Mouse (Mus musculus) stomach, embryonic 16.5 days (tissue): ENCODE measurements at regions not wholly inside any gene's neighbourhood (a gene's known extent, or its start where the extent isn't known, plus 50 kb on each side); places are given as distances from the start of the nearest gene placed in this dataset.

Experiments used
- ATAC-seq: fragments of 200-750 bp; cut with Nextera tagmentation; 2 replicates; pipeline ENCODE4 v1.8.0; 2017; ENCODE audit warnings: moderate number of reproducible peaks, moderate TSS enrichment; ENCODE audit not compliant: insufficient read depth, low FRiP score
- H3K27ac ChIP-seq: fragments of 300-500 bp; sonication (generic); 2 replicates; pipeline ENCODE4 v1.5.1; 2014; ENCODE audit warnings: low read length
- H3K27me3 ChIP-seq: fragments of 300-500 bp; sonication (generic); 2 replicates; pipeline ENCODE4 v1.6.1; 2014; ENCODE audit warnings: low read length, control low read depth, mixed read lengths; ENCODE audit not compliant: control insufficient read depth, insufficient read depth
- H3K36me3 ChIP-seq: fragments of 300-500 bp; sonication (generic); 2 replicates; pipeline ENCODE4 v1.6.1; 2014; ENCODE audit warnings: low read length; ENCODE audit not compliant: control insufficient read depth, insufficient read depth
- H3K4me1 ChIP-seq: fragments of 300-500 bp; sonication (generic); 2 replicates; pipeline ENCODE4 v1.6.1; 2014; ENCODE audit warnings: low read length, control low read depth, mixed read lengths; ENCODE audit not compliant: control insufficient read depth, insufficient read depth
- H3K4me2 ChIP-seq: fragments of 300-500 bp; sonication (generic); 2 replicates; pipeline ENCODE4 v1.6.1; 2014; ENCODE audit warnings: low read depth, low read length, mixed read lengths
- H3K4me3 ChIP-seq: fragments of 300-500 bp; sonication (generic); replicated peaks from 2 replicates; pipeline ENCODE4 v1.5.1; 2014; ENCODE audit warnings: mild to moderate bottlenecking, low read length
- H3K9ac ChIP-seq: fragments of 300-500 bp; sonication (generic); 2 replicates; pipeline ENCODE4 v1.6.1; 2014; ENCODE audit warnings: low read length
- H3K9me3 ChIP-seq: fragments of 300-500 bp; sonication (generic); replicated peaks from 2 replicates; pipeline ENCODE4 v1.6.1; 2016; ENCODE audit warnings: low read length, control low read depth; ENCODE audit not compliant: control insufficient read depth
- WGBS: fragments of 180-500 bp; shearing (Covaris S2); extraction: QIAGEN DNeasy Blood & Tissue Kit; methylation state at CpG from one replicate; pipeline ENCODE4 v1.1.7; 2014; 5-methylcytosine and 5-hydroxymethylcytosine counted together

DNA sequence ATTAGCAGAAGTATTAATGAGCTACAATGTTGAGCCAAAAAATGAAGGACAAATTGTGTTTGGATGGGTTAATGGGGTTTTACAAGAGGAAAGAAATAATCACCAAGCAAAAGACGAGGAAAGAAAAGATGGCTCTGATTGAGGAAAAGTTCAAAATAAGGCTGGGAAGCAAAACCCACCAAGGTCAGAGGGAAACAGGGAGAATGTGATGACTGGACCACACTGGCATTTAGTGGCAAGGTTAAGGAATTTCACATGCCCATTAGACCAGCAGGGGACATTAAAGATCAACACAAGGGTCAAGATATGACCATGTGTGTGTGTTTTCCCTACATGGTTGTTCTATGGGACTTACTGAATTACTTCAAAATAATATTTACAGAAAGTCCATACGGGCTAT is 734.7 kb downstream of the Ntrk3 start:
- H3K36me3 ChIP-seq, result no peaks in the 10 kb centered on the region
- H3K4me2 ChIP-seq, result no peak overlapping the region
- no peak overlapping the region for H3K4me3 ChIP-seq
- H3K4me1 ChIP-seq, result no peaks in the 10 kb centered on the region
- no peak overlapping the region for H3K9ac ChIP-seq
- no peak for ATAC-seq
- H3K27me3 ChIP-seq, result no peaks in the 10 kb centered on the region
- no peaks in the 10 kb centered on the region for H3K9me3 ChIP-seq
- no peak overlapping the region for H3K27ac ChIP-seq
- WGBS, result 64% methylated on average over 2 of the region's 2 CpGs

DNA sequence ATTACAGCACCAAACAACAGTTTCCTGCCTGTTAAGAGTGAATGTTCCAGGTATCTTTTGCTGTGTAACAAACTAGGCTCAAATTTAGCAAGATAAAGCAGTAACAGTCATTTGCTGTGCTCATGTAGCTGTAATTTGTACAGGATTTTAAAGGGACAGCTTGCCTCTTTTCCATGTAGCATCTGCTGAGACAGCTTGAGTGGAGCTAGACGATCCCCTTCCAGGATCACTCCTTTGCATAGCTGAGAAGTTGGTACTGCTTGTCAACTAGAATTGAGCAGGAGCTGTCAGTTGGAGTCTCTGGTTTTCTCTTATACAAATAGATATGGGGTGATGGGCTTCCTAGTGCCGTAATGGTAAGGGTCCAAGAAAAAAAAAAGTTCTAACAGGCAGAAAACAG is 744.0 kb downstream of the Ntrk3 start:
- WGBS, result 65% methylated on average over 2 of the region's 2 CpGs
- Histone ChIP-seq H3K4me2 (no peak overlapping the region), H3K9ac (no peak overlapping the region), H3K4me1 (no peaks in the 10 kb centered on the region), H3K27me3 (no peaks in the 10 kb centered on the region), H3K36me3 (no peaks in the 10 kb centered on the region), H3K4me3 (no peak overlapping the region), H3K9me3 (no peaks in the 10 kb centered on the region), H3K27ac (no peak overlapping the region)
- ATAC-seq, result no peak

DNA sequence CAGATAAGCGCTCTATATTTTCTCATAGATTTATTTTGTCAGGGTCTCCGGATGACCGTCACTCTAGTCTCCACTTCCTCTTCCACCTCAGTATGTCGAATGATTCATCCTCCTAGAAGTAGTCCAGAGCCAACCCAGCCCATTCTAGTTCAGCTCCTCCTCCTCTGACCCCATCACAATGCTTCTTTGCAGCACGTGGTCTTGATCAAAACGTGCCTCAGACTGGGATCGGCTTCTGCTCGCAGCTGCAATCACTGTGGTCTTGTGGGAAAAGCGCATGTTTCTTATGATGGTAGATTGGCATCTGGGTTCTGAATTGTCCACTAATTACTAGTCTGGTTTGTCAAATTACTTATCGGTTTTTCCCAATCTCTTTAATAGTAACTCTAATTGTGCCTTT is 747.7 kb downstream of the Ntrk3 start:
- no peak for ATAC-seq
- Histone ChIP-seq H3K9ac (no peak overlapping the region), H3K4me2 (no peak overlapping the region), H3K36me3 (no peaks in the 10 kb centered on the region), H3K27me3 (no peaks in the 10 kb centered on the region), H3K9me3 (no peaks in the 10 kb centered on the region), H3K4me3 (no peak overlapping the region), H3K4me1 (no peaks in the 10 kb centered on the region), H3K27ac (no peak overlapping the region)
- WGBS, result 61% methylated on average over 10 of the region's 10 CpGs

DNA sequence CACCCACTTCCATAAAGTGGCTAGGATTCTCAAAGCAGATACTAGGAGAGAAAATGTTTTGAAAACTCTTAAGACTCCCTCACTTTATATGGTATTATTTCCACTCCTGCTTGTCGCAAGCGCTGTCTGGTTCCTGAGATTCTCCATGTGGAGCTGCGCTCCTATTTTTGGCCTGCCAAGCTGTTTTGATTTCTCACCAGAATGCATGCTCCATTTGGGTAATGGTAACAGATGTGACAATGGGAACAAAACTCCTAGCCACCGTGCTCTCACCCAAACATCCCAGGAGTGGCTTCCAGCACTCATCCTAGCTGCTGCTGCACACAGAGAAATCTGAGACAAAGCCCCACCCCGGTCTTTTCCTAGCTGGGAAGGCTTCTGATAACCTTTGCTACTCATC is 749.6 kb downstream of the Ntrk3 start:
- H3K27me3 ChIP-seq, result no peaks in the 10 kb centered on the region
- H3K4me3 ChIP-seq, result no peak overlapping the region
- no peaks in the 10 kb centered on the region for H3K9me3 ChIP-seq
- no peak for ATAC-seq
- H3K36me3 ChIP-seq, result no peaks in the 10 kb centered on the region
- no peak overlapping the region for H3K4me2 ChIP-seq
- WGBS, result 36% methylated on average over 5 of the region's 5 CpGs
- no peaks in the 10 kb centered on the region for H3K4me1 ChIP-seq
- no peak overlapping the region for H3K9ac ChIP-seq
- no peak overlapping the region for H3K27ac ChIP-seq

DNA sequence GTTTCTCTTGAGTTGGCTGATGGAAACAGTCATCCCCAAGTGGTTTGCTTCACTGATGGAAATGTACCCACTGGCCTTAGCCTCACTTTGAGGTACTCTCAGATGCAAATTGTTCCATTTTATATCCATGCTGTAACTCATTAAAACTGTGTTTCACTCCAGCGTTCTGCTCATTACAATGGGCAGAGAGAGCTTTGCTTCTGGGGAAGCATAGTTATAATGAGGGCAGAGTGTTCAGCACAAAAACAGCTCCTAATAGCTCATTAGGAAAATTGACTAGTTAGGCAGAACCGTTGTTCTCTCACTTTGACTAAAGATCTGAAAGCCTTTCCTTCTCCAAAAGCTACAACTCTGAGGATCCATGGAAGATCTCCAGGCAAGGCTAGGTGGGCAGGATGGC is 771.2 kb downstream of the Ntrk3 start:
- 78% methylated on average over 2 of the region's 2 CpGs for whole genome bisulfite sequencing
- ATAC-seq, result no peak
- no peaks in the 10 kb centered on the region for H3K9me3 ChIP-seq

DNA sequence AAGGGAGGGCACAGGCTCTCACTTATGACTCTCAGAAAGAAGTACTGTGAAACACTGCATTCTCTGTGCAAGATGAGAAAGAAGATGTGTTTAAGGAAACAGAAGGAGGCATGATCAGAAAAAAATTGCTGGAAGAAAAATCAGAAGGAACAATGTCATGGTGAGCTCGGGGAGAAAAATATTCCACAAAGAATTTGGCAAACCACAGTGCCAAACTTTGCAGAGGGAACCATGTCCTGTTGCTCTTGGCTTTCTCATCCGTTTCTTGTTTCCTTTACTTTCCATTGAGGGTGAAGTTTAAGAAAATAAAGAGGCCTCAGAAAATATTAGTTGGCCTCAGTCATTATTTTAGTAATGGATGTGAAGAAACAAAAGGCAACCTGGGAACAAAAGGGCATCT is 804.4 kb downstream of the Ntrk3 start:
- no peak overlapping the region for H3K4me2 ChIP-seq
- no peaks in the 10 kb centered on the region for H3K9me3 ChIP-seq
- H3K4me3 ChIP-seq, result no peak overlapping the region
- H3K27me3 ChIP-seq, result no peaks in the 10 kb centered on the region
- ATAC-seq, result no peak
- no peaks in the 10 kb centered on the region for H3K36me3 ChIP-seq
- no peak overlapping the region for H3K9ac ChIP-seq
- no peaks in the 10 kb centered on the region for H3K4me1 ChIP-seq
- H3K27ac ChIP-seq, result no peak overlapping the region
- 45% methylated on average over 2 of the region's 2 CpGs for WGBS

More for the DNA sequence above, 771.2 kb downstream of the Ntrk3 start:
- H3K4me2 ChIP-seq, result no peak overlapping the region
- no peaks in the 10 kb centered on the region for H3K4me1 ChIP-seq
- no peak overlapping the region for H3K4me3 ChIP-seq
- H3K27me3 ChIP-seq, result no peaks in the 10 kb centered on the region
- H3K27ac ChIP-seq, result no peak overlapping the region
- H3K9ac ChIP-seq, result no peak overlapping the region
- H3K36me3 ChIP-seq, result no peaks in the 10 kb centered on the region

DNA sequence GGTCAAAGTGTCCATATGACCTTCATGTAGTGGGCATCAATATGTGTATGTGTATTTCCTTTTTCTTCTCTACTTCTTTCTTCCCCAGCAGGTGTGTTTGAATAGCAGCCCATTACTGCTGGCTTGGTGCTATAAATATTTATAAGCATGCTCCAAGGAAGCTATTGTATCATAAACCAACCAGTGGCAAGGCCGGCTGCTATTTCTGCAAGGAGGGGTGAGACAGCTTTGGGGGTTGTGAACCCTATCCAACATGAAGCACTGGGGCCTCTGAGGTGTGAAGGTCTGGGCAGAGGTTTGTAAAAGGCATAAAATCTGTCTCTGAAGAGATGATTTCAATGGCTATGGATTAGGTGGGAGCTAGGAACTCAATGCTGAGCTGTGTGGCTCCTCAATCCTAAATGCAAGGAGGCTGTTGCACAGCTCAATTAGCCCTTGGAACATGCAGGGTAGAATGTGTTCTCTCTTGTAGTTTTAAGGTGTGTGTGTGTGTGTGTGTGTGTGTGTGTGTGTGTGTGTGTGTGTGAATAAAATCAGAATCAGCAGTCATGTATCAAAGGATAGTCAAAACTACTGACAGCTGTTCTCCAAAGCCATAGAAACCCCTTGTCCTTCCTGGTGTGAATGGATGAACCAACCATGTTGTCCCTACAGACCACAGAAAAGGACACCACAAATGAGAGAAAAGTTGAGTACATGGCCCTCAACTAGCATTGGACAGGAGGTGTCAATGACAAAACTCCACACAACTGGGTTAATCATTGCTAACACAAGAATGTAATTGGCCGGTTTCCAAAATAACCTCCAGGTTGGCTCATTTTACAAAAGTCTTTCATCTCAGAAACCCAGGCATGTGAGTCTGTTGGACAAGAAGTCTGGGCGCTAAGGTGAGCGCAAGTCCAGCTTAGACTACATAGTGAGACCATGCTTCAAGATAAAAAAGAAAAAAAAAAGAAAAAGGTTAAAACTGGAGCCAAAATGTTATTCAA is 809.0 kb downstream of the Ntrk3 start:
- no peak overlapping the region for H3K27ac ChIP-seq
- H3K4me1 ChIP-seq, result no peaks in the 10 kb centered on the region
- H3K4me2 ChIP-seq, result no peak overlapping the region
- no peaks in the 10 kb centered on the region for H3K9me3 ChIP-seq
- no peak for ATAC-seq
- 68% methylated on average over 4 of the region's 4 CpGs for WGBS
- no peak overlapping the region for H3K4me3 ChIP-seq
- no peak overlapping the region for H3K9ac ChIP-seq
- no peaks in the 10 kb centered on the region for H3K36me3 ChIP-seq
- H3K27me3 ChIP-seq, result no peaks in the 10 kb centered on the region

DNA sequence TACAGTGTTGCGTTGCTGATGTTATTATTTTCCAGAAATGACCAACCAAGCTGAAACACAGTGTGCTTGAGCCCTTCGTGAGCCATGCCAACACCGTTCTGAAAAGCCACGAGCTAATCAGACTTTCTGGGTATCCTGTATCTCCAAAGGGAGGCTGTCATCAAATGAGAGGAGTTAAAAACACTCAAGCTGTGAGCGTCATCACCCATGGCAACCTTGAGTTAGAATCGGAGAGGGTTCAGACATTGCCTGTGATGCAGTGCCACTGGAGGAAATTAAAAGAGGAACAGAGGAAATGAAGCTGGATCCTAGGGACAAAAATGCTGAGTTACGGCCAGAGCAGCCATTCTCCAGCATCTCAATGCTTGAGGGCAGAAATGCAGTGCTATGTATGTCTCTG is 838.6 kb downstream of the Ntrk3 start:
- H3K9ac ChIP-seq, result no peak overlapping the region
- no peaks in the 10 kb centered on the region for H3K9me3 ChIP-seq
- H3K27ac ChIP-seq, result no peak overlapping the region
- no peaks in the 10 kb centered on the region for H3K4me1 ChIP-seq
- 73% methylated on average over 7 of the region's 7 CpGs for WGBS
- no peaks in the 10 kb centered on the region for H3K36me3 ChIP-seq
- no peak for ATAC-seq
- no peak overlapping the region for H3K4me2 ChIP-seq
- no peak overlapping the region for H3K4me3 ChIP-seq
- no peaks in the 10 kb centered on the region for H3K27me3 ChIP-seq

DNA sequence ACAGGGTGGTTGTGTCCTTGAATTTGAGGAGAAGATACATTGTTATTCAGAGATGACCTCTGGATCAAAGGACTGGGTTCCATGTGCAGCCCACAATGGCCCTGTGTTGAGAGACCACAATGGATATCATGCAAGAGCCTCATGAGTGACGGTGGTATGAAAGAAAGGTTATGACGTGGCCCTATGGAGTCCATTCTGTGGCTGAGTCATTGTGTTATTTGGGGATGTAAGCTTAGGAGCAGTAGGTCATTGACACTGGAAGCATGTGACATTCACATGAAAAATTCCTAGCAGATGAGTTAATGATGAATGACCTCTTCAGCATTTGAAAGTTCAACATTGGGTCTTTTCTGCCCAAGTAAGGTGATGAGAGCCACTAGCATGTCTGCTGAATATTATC is 849.3 kb downstream of the Ntrk3 start:
- Histone ChIP-seq H3K4me1 (no peaks in the 10 kb centered on the region), H3K9me3 (no peaks in the 10 kb centered on the region), H3K4me2 (no peak overlapping the region), H3K9ac (no peak overlapping the region), H3K27ac (no peak overlapping the region), H3K27me3 (no peaks in the 10 kb centered on the region), H3K4me3 (no peak overlapping the region), H3K36me3 (no peaks in the 10 kb centered on the region)
- WGBS, result 58% methylated on average over 2 of the region's 2 CpGs
- no peak for ATAC-seq
